ENCODE assay signal across 8 mouse cellular contexts in genomic region chr17:8341360-8341963, GRCm38 (mm10). TPM values are rescaled to one million over a fixed set of nuclear protein-coding genes. Genes with fewer than 3 reads are reported as not detected.
DNase-seq lines count a peak whose midpoint lies in the region; ATAC-seq and TF ChIP-seq lines count a peak whose summit lies in the region.

No protein-coding gene starts in this region.

- peaks cover 17% of the 10 kb centered on the region for H3K4me1 ChIP-seq in heart, embryonic 10.5 days
- peaks cover 18% of the 10 kb centered on the region for H3K4me1 ChIP-seq in testis, adult 2 months (ENCODE audit: control insufficient read depth, insufficient read depth, low read length)
- H3K4me1 ChIP-seq in intestine, embryonic 16.5 days (ENCODE audit: control insufficient read depth, insufficient read depth, low read length): peaks cover 14% of the 10 kb centered on the region; the same call in 1 of the 2 replicates

- peak overlapping the region; percentile 68 for H3K9ac ChIP-seq in intestine, embryonic 16.5 days (ENCODE audit: low read depth, low read length)

- 0 out of 2 replicates have a peak, but pooled peaks have one; percentile 21 for TF ChIP-seq POLR2A in testis, adult 2 months (IDR thresholded peaks at IDR 0.05; ENCODE audit: control insufficient read depth, low read depth, low read length)

- peaks cover 83% of the 10 kb centered on the region for H3K27me3 ChIP-seq in heart, embryonic 10.5 days (ENCODE audit: insufficient read depth, poor library complexity, severe bottlenecking)
- H3K27me3 ChIP-seq in testis, adult 2 months (ENCODE audit: control insufficient read depth, insufficient read depth, low read length): peaks cover 2% of the 10 kb centered on the region; the same call in 1 of the 2 replicates
- peaks cover 36% of the 10 kb centered on the region for H3K27me3 ChIP-seq in intestine, embryonic 16.5 days (replicated peaks; ENCODE audit: control insufficient read depth, insufficient read depth, low read length)

- H3K27ac ChIP-seq in heart, embryonic 10.5 days: peak overlapping the region; percentile 74
- no peak overlapping the region for H3K27ac ChIP-seq in testis, adult 2 months (ENCODE audit: control insufficient read depth, insufficient read depth, low read depth, low read length)
- H3K27ac ChIP-seq in intestine, embryonic 16.5 days (ENCODE audit: low read length): no peak overlapping the region

- TF ChIP-seq CTCF in testis, adult 2 months (IDR thresholded peaks at IDR 0.05; ENCODE audit: control insufficient read depth, insufficient read depth, insufficient replicate concordance, low read depth, low read length): no peak

- H3K9me3 ChIP-seq in heart, embryonic 10.5 days: no peaks in the 10 kb centered on the region
- H3K9me3 ChIP-seq in intestine, embryonic 16.5 days (ENCODE audit: control insufficient read depth, low read length): no peaks in the 10 kb centered on the region; the same call in 1 of the 2 replicates

- no peak for DNase-seq in heart, embryonic 10.5 days (ENCODE audit: low spot score)
- DNase-seq in heart, adult 18-20 months: no peak
- DNase-seq in testis, postnatal 10 days (ENCODE audit: low spot score): no peak
- DNase-seq in retina, embryonic 14.5 days (ENCODE audit: low spot score): peak; percentile 34
- no peak for DNase-seq in spleen, postnatal 36 days (ENCODE audit: low spot score in 2 of 2)
- DNase-seq in kidney, postnatal 10 days: no peak

- peak overlapping the region; percentile 71 for H3K4me3 ChIP-seq in heart, embryonic 10.5 days
- peak overlapping the region; percentile 56 for H3K4me3 ChIP-seq in testis, adult 2 months (ENCODE audit: control insufficient read depth, low read depth, low read length)
- H3K4me3 ChIP-seq in intestine, embryonic 16.5 days (ENCODE audit: low read length): peak overlapping the region; percentile 59

- peak; percentile 36 for ATAC-seq in intestine, embryonic 16.5 days

- WGBS in heart, embryonic 10.5 days: 7% methylated on average over 46 of the region's 46 CpGs
- WGBS in intestine, embryonic 16.5 days: 19% methylated on average over 37 of the region's 46 CpGs

- peak overlapping the region; percentile 99 for H3K4me2 ChIP-seq in intestine, embryonic 16.5 days (ENCODE audit: low read depth, low read length)

- H3K36me3 ChIP-seq in heart, embryonic 10.5 days: no peaks in the 10 kb centered on the region
- no peaks in the 10 kb centered on the region for H3K36me3 ChIP-seq in testis, adult 2 months (ENCODE audit: control insufficient read depth, insufficient read depth, low read length)
- no peaks in the 10 kb centered on the region for H3K36me3 ChIP-seq in intestine, embryonic 16.5 days (ENCODE audit: control insufficient read depth, insufficient read depth, low read length)

RNA-seq across cellular contexts. Expression of gene Prr18, which starts 4.2 kb away (rescaled TPM):
- 0.07 and 0.11 TPM in 2 replicates for polyA plus RNA-seq in heart, embryonic 10.5 days (2016; fragmentation: Nextera tagmentation; extraction: Ambion mirVana)
- under 1 TPM; 0.25 to 0.26 TPM for total RNA-seq in heart, adult 18-20 months (2021)
- 0.15 and 0.16 TPM in 2 replicates for polyA plus RNA-seq in testis, adult 2 months (2012; rRNA removed)
- 0.17 and 0.20 TPM in 2 replicates for polyA plus RNA-seq in intestine, embryonic 16.5 days (2015; fragmentation: Nextera tagmentation; extraction: Ambion mirVana)

RNA-seq across cellular contexts. Expression of gene T2, which starts 14.3 kb away (rescaled TPM):
- polyA plus RNA-seq in heart, embryonic 10.5 days (2016; fragmentation: Nextera tagmentation; extraction: Ambion mirVana): 0.14 and 0.52 TPM in 2 replicates
- under 1 TPM; 0.59 to 0.65 TPM for total RNA-seq in heart, adult 18-20 months (2021)
- 0.13 and 0.16 TPM in 2 replicates for polyA plus RNA-seq in testis, adult 2 months (2012; rRNA removed)
- polyA plus RNA-seq in intestine, embryonic 16.5 days (2015; fragmentation: Nextera tagmentation; extraction: Ambion mirVana): 0.22 and 0.24 TPM in 2 replicates

RNA-seq across cellular contexts. Expression of gene Sft2d1, which starts 30.6 kb away (rescaled TPM):
- 79.4 and 85.3 TPM in 2 replicates for polyA plus RNA-seq in heart, embryonic 10.5 days (2016; fragmentation: Nextera tagmentation; extraction: Ambion mirVana)
- total RNA-seq in heart, adult 18-20 months (2021): 10 to 100 TPM; 16.4 to 17.8 TPM
- polyA plus RNA-seq in testis, adult 2 months (2012; rRNA removed): 34.6 and 40.9 TPM in 2 replicates
- polyA plus RNA-seq in intestine, embryonic 16.5 days (2015; fragmentation: Nextera tagmentation; extraction: Ambion mirVana): 91.7 and 92.5 TPM in 2 replicates

RNA-seq across cellular contexts. Expression of gene Mpc1, which starts 58.8 kb away (rescaled TPM):
- 96.2 and 144 TPM in 2 replicates for polyA plus RNA-seq in heart, embryonic 10.5 days (2016; fragmentation: Nextera tagmentation; extraction: Ambion mirVana)
- 100 to 1,000 TPM; 873 to 884 TPM for total RNA-seq in heart, adult 18-20 months (2021)
- 36.7 and 42.3 TPM in 2 replicates for polyA plus RNA-seq in testis, adult 2 months (2012; rRNA removed)
- 223 and 235 TPM in 2 replicates for polyA plus RNA-seq in intestine, embryonic 16.5 days (2015; fragmentation: Nextera tagmentation; extraction: Ambion mirVana)
